Mouse (Mus musculus) layer of hippocampus, adult 2 months (tissue): ENCODE measurements around the gene Smarcal1. TPM values are rescaled to one million over a fixed set of nuclear protein-coding genes. Genes with fewer than 3 reads are reported as not detected.

Experiments
- DNase-seq, 2 experiments: peaks; one replicate each; pipeline ENCODE4 v3.0.0; 2022; ENCODE audit warnings: low spot score in 2 of 2
- H3K27ac ChIP-seq: fragments of 200-600 bp; 2 replicates; pipeline ENCODE4 v1.8.1; 2022
- H3K4me3 ChIP-seq: fragments of 200-600 bp; 2 replicates; pipeline ENCODE4 v1.8.1; 2022; ENCODE audit warnings: mild to moderate bottlenecking
- CTCF ChIP-seq: fragments of 200-600 bp; conservative IDR thresholded peaks from 2 replicates; pipeline ENCODE4 v1.8.1; 2022; ENCODE audit warnings: antibody characterized with exemption, mild to moderate bottlenecking, moderate library complexity
- total RNA-seq, 2 experiments: library from RNA; stranded (reverse); gene quantifications; 2 replicates each; pipeline ENCODE4 v1.2.3; 2021

Gene Smarcal1
- total RNA-seq, 2 experiments from 2014 or later, result 64.8 to 66.4 TPM

- Histone ChIP-seq H3K4me3 (no peak overlapping the region), H3K27ac (no peak overlapping the region)
- no peak for DNase-seq
- no peak for TF ChIP-seq CTCF
These were observed 90.0 kb downstream of the Smarcal1 start for GRCm38 (mm10) chr1:72673070-72673469.

Other genes with a start within 250 kb of the Smarcal1 start
- 10 to 100 TPM; 17.6 to 19.7 TPM for gene March4, start 46.3 kb upstream of the Smarcal1 start, total RNA-seq
- gene Ankar, start 117.3 kb downstream of the Smarcal1 start, total RNA-seq, result not detected
- gene Rpl37a, start 128.0 kb downstream of the Smarcal1 start, total RNA-seq, result 100 to 1,000 TPM; 580 to 592 TPM
- gene Igfbp2, start 241.3 kb downstream of the Smarcal1 start, total RNA-seq, result 10 to 100 TPM; 43.6 to 44.2 TPM